Mouse (Mus musculus) erythroid progenitor cell, adult 5-6 weeks (primary cell): ENCODE results near the gene Prl2b1. TPM values are rescaled to one million over a fixed set of nuclear protein-coding genes. Genes with fewer than 3 reads are reported as not detected.

Source experiments
- ATAC-seq: replicated peaks from 2 replicates; pipeline ENCODE4 v1.8.0; 2016; ENCODE audit warnings: moderate number of reproducible peaks, mild to moderate bottlenecking, moderate TSS enrichment, inconsistent platforms; ENCODE audit not compliant: poor library complexity, low FRiP score, severe bottlenecking
- total RNA-seq, 2 experiments: library from RNA; stranded (forward) in 1 of 2; stranded (reverse) in 1 of 2; fragments of 150-400 nt in 1 of 2; fragments of 186-747, 209-891 nt in 1 of 2; gene quantifications; 2 replicates each; pipeline versions ENCODE4 v1.2.3 to v1.2.4; 2015 to 2017; ENCODE audit warnings: low replicate concordance in 2 of 2

The Prl2b1 gene
- not detected in 2 replicates for total RNA-seq (2015; ENCODE audit: low replicate concordance)
- total RNA-seq (2017; ENCODE audit: low replicate concordance): not detected in 2 replicates

DNA sequence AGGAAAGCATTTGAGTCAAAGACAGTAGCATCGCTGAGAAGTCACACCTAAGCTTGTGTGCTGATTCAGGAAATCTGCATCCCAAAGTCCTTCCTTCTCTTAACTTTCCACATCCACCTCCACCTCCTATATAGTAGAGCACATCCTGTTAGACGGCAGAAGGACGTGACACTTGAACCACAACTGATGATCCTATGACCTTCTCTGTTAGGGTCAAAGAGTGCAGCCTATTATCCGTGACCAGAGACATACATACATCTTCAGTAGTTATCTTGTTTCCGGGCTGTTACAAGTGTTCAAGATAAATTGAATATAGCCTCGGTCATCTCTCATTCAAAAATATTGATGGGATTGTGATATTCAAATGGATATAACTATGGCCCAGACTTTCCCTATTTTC lies at the start of gene Prl2b1:
Gene Prl2b1, minus strand, starts transcription at position 101 of the 400 bp plus-strand sequence.
- ATAC-seq: no peak

- no peak for ATAC-seq
Observed at GRCm38 (mm10) chr13:27438588-27438987, 47.9 kb upstream of the Prl2b1 start, which contains the start of gene Prl8a6. Prl8a6 (minus strand) TSS chr13:27438688.

- ATAC-seq: no peak
Observed at GRCm38 (mm10) chr13:27433159-27433558, 42.5 kb upstream of the Prl2b1 start.

DNA sequence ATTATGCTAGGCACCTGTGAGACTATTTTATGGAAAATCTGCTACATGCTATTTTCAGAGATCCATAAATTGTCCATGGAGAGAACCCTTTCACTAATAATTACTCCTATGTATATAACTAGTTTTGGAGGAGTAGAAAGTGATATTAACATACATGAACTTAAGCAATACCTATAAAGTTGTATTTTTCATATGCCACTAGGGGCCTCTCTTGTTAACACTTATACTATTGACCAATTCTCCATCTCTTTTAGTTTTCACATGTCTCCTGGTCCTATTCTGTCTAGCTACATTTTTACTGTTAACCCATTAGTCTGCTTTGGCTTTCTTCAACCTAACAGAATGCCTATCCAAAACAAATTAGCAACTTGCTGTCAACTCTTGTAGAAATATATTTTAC lies 23.0 kb upstream of the Prl2b1 start:
- ATAC-seq: no peak

GRCm38 (mm10) chr13:27399061-27399724 lies 8.5 kb upstream of the Prl2b1 start:
- ATAC-seq: no peak

DNA sequence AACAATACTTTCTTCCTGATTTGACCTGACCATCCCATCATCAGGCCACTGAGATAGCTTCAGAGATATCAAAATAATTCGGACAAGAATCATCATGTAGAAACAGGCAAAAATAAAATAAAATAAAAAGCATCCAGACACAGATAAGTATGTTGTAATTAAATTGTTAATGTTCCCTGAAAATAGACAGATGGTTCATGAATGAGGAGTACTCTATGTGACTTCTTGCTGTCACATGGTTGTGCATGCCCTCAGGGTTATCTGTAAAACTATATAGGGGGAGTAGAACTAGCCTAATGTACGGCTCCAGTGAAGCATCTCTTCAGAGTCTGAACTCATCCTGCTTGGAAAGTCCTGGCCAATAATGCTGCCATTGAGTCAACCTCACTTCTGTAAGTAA lies 45.3 kb downstream of the Prl2b1 start, which contains the start of gene Prl8a2:
Gene Prl8a2, plus strand, starts transcription at position 301 of the 400 bp plus-strand sequence.
- no peak for ATAC-seq

GRCm38 (mm10) chr13:27342733-27343275 lies 47.8 kb downstream of the Prl2b1 start:
- no peak for ATAC-seq

GRCm38 (mm10) chr13:27334989-27335388 lies 55.7 kb downstream of the Prl2b1 start:
- no peak for ATAC-seq

Other genes with a start within 250 kb of the Prl2b1 start
- not detected in 2 replicates for gene Prl3d3, start 234.1 kb downstream of the Prl2b1 start, total RNA-seq (2015; ENCODE audit: low replicate concordance)
- not detected in 2 replicates for gene Prl3d3, start 234.1 kb downstream of the Prl2b1 start, total RNA-seq (2017; ENCODE audit: low replicate concordance)
- gene Prl3c1, start 194.2 kb downstream of the Prl2b1 start, total RNA-seq (2015; ENCODE audit: low replicate concordance): not detected in 2 replicates
- not detected in 2 replicates for gene Prl3c1, start 194.2 kb downstream of the Prl2b1 start, total RNA-seq (2017; ENCODE audit: low replicate concordance)
- gene Prl3b1, start 149.0 kb downstream of the Prl2b1 start, total RNA-seq (2015; ENCODE audit: low replicate concordance): not detected in 2 replicates
- not detected in 2 replicates for gene Prl3b1, start 149.0 kb downstream of the Prl2b1 start, total RNA-seq (2017; ENCODE audit: low replicate concordance)
- not detected in 2 replicates for gene Prl3a1, start 131.4 kb downstream of the Prl2b1 start, total RNA-seq (2015; ENCODE audit: low replicate concordance)
- 0.26 TPM in 1 of 2 replicates, not detected in the other for gene Prl3a1, start 131.4 kb downstream of the Prl2b1 start, total RNA-seq (2017; ENCODE audit: low replicate concordance)
- not detected in 2 replicates for gene Prl6a1, start 78.2 kb downstream of the Prl2b1 start, total RNA-seq (2015; ENCODE audit: low replicate concordance)
- gene Prl6a1, start 78.2 kb downstream of the Prl2b1 start, total RNA-seq (2017; ENCODE audit: low replicate concordance): not detected in 2 replicates
- not detected in 2 replicates for gene Prl8a2, start 45.2 kb downstream of the Prl2b1 start, total RNA-seq (2015; ENCODE audit: low replicate concordance)
- gene Prl8a2, start 45.2 kb downstream of the Prl2b1 start, total RNA-seq (2017; ENCODE audit: low replicate concordance): not detected in 2 replicates
- not detected in 2 replicates for gene Prl8a6, start 47.8 kb upstream of the Prl2b1 start, total RNA-seq (2015; ENCODE audit: low replicate concordance)
- not detected in 2 replicates for gene Prl8a6, start 47.8 kb upstream of the Prl2b1 start, total RNA-seq (2017; ENCODE audit: low replicate concordance)
- gene Prl8a8, start 122.4 kb upstream of the Prl2b1 start, total RNA-seq (2015; ENCODE audit: low replicate concordance): not detected in 2 replicates
- gene Prl8a8, start 122.4 kb upstream of the Prl2b1 start, total RNA-seq (2017; ENCODE audit: low replicate concordance): not detected in 2 replicates
- gene Prl8a9, start 173.8 kb upstream of the Prl2b1 start, total RNA-seq (2015; ENCODE audit: low replicate concordance): not detected in 2 replicates
- not detected in 2 replicates for gene Prl8a9, start 173.8 kb upstream of the Prl2b1 start, total RNA-seq (2017; ENCODE audit: low replicate concordance)
- gene Prl8a1, start 191.3 kb upstream of the Prl2b1 start, total RNA-seq (2015; ENCODE audit: low replicate concordance): not detected in 2 replicates
- gene Prl8a1, start 191.3 kb upstream of the Prl2b1 start, total RNA-seq (2017; ENCODE audit: low replicate concordance): not detected in 2 replicates
- not detected in 2 replicates for gene Prl7b1, start 219.7 kb upstream of the Prl2b1 start, total RNA-seq (2015; ENCODE audit: low replicate concordance)
- gene Prl7b1, start 219.7 kb upstream of the Prl2b1 start, total RNA-seq (2017; ENCODE audit: low replicate concordance): not detected in 2 replicates